Mouse (Mus musculus) MEL (cell line): ENCODE measurements at regions not wholly inside any gene's neighbourhood (a gene's known extent, or its start where the extent isn't known, plus 50 kb on each side); places are given as distances from the start of the nearest gene placed in this dataset.

Experiments
- DNase-seq: peaks from one replicate; pipeline ENCODE4 v3.0.0; 2011; ENCODE audit warnings: low read depth, low spot score
- H3K27ac ChIP-seq: 2 replicates; pipeline ENCODE4 v1.5.1; 2012; ENCODE audit warnings: low read depth, mild to moderate bottlenecking, control low read depth, low read length, moderate library complexity; ENCODE audit not compliant: control insufficient read depth
- H3K27me3 ChIP-seq, 2 experiments: fragments of 150-350 bp in 1 of 2; sonication (generic) in 1 of 2; 2 replicates each; pipeline ENCODE4 v1.6.1; 2012; ENCODE audit warnings: low read length in 2 of 2, mild to moderate bottlenecking in 2 of 2, improper control_type of control experiment in 1 of 2, moderate library complexity in 1 of 2; ENCODE audit not compliant: insufficient read depth in 2 of 2, control insufficient read depth in 1 of 2
- H3K36me3 ChIP-seq, 2 experiments: 2 replicates each; pipeline ENCODE4 v1.6.1; 2012 to 2014; ENCODE audit warnings: low read length in 2 of 2, improper control_type of control experiment in 1 of 2, inconsistent platforms in 1 of 2, mild to moderate bottlenecking in 1 of 2; ENCODE audit not compliant: insufficient read depth in 2 of 2, control insufficient read depth in 1 of 2
- H3K4me1 ChIP-seq, 2 experiments: fragments of 150-350 bp in 1 of 2; sonication (generic) in 1 of 2; 2 replicates each; pipeline ENCODE4 v1.6.1; 2012; ENCODE audit warnings: low read length in 2 of 2, improper control_type of control experiment in 1 of 2, mild to moderate bottlenecking in 1 of 2; ENCODE audit not compliant: insufficient read depth in 2 of 2, control insufficient read depth in 1 of 2
- H3K4me3 ChIP-seq, 2 experiments: fragments of 150-350 bp in 1 of 2; sonication (generic) in 1 of 2; 2 replicates each; pipeline ENCODE4 v1.5.1; 2012; ENCODE audit warnings: low read depth in 2 of 2, low read length in 2 of 2, mild to moderate bottlenecking in 2 of 2, moderate library complexity in 2 of 2, control low read depth in 1 of 2, improper control_type of control experiment in 1 of 2; ENCODE audit not compliant: control insufficient read depth in 1 of 2, insufficient read depth in 1 of 2
- H3K79me2 ChIP-seq: 2 replicates; pipeline ENCODE4 v1.6.1; 2012; ENCODE audit warnings: mild to moderate bottlenecking, low read length, moderate library complexity; ENCODE audit not compliant: control insufficient read depth, poor library complexity, insufficient read depth
- H3K9ac ChIP-seq: 2 replicates; pipeline ENCODE4 v1.6.1; 2012; ENCODE audit warnings: low read depth, mild to moderate bottlenecking, control low read depth, low read length, moderate library complexity; ENCODE audit not compliant: control insufficient read depth, poor library complexity, severe bottlenecking
- H3K9me3 ChIP-seq: fragments of 150-350 bp; sonication (generic); replicated peaks from 2 replicates; pipeline ENCODE4 v1.6.1; 2012; ENCODE audit warnings: mild to moderate bottlenecking, low read length, improper control_type of control experiment, moderate library complexity; ENCODE audit not compliant: insufficient read depth
- BHLHE40 ChIP-seq: IDR thresholded peaks from 2 replicates; pipeline ENCODE4 v1.6.1; 2012; ENCODE audit warnings: low read depth, mild to moderate bottlenecking, inconsistent platforms, low read length, improper control_type of control experiment, borderline replicate concordance
- CHD2 ChIP-seq: IDR thresholded peaks from 2 replicates; pipeline ENCODE4 v1.6.1; 2011; ENCODE audit warnings: low read length, improper control_type of control experiment
- CTCF ChIP-seq, 3 experiments: IDR thresholded peaks in 2 of 3; conservative IDR thresholded peaks in 1 of 3; 2 replicates each; pipeline ENCODE4 v1.5.1; 2011 to 2012; ENCODE audit warnings: low read length in 3 of 3, low read depth in 2 of 3, mild to moderate bottlenecking in 2 of 3, improper control_type of control experiment in 1 of 3, inconsistent platforms in 1 of 3, mixed read lengths in 1 of 3, moderate library complexity in 1 of 3; ENCODE audit not compliant: control insufficient read depth in 1 of 3, insufficient read depth in 1 of 3, poor library complexity in 1 of 3, severe bottlenecking in 1 of 3
- E2F4 ChIP-seq: IDR thresholded peaks from 2 replicates; pipeline ENCODE4 v1.6.1; 2011; ENCODE audit warnings: low read depth, low read length, improper control_type of control experiment, borderline replicate concordance
- ELF1 ChIP-seq: IDR thresholded peaks from 2 replicates; pipeline ENCODE4 v1.6.1; 2014; ENCODE audit warnings: low read depth, mild to moderate bottlenecking, inconsistent platforms, low read length, improper control_type of control experiment, moderate library complexity
- ETS1 ChIP-seq: IDR thresholded peaks from 2 replicates; pipeline ENCODE4 v1.6.1; 2012; ENCODE audit warnings: low read depth, mild to moderate bottlenecking, inconsistent platforms, low read length, improper control_type of control experiment, moderate library complexity
- GABPA ChIP-seq: IDR thresholded peaks from 2 replicates; pipeline ENCODE4 v1.6.1; 2012; ENCODE audit warnings: low read depth, mild to moderate bottlenecking, inconsistent platforms, low read length, improper control_type of control experiment, moderate library complexity
- HCFC1 ChIP-seq: IDR thresholded peaks from 2 replicates; pipeline ENCODE4 v1.6.1; 2012; ENCODE audit warnings: low read depth, mild to moderate bottlenecking, inconsistent platforms, low read length, improper control_type of control experiment, moderate library complexity
- JUND ChIP-seq: IDR thresholded peaks from 2 replicates; pipeline ENCODE4 v1.6.1; 2011; ENCODE audit warnings: low read depth, mild to moderate bottlenecking, improper control_type of control experiment, low read length
- KAT2A ChIP-seq: conservative IDR thresholded peaks from 2 replicates; pipeline ENCODE4 v1.6.1; 2012; ENCODE audit warnings: low read depth, low read length, improper control_type of control experiment, inconsistent platforms
- MAZ ChIP-seq: IDR thresholded peaks from 2 replicates; pipeline ENCODE4 v1.6.1; 2012; ENCODE audit warnings: low read depth, mild to moderate bottlenecking, inconsistent platforms, low read length, improper control_type of control experiment
- NELFE ChIP-seq: IDR thresholded peaks from 2 replicates; pipeline ENCODE4 v1.6.1; 2011; ENCODE audit warnings: low read depth, low read length, improper control_type of control experiment
- POLR2AphosphoS2 ChIP-seq: IDR thresholded peaks from 2 replicates; pipeline ENCODE4 v1.6.1; 2011; ENCODE audit warnings: low read length, improper control_type of control experiment
- SIN3A ChIP-seq: IDR thresholded peaks from 2 replicates; pipeline ENCODE4 v1.6.1; 2012; ENCODE audit warnings: low read length, improper control_type of control experiment, inconsistent platforms
- TBP ChIP-seq: IDR thresholded peaks from 2 replicates; pipeline ENCODE4 v1.8.0; 2011; ENCODE audit warnings: low read depth, low read length, improper control_type of control experiment
- TCF12 ChIP-seq: IDR thresholded peaks from 2 replicates; pipeline ENCODE4 v1.6.1; 2014; ENCODE audit warnings: low read depth, mild to moderate bottlenecking, inconsistent platforms, low read length, improper control_type of control experiment, moderate library complexity
- UBTF ChIP-seq: IDR thresholded peaks from 2 replicates; pipeline ENCODE4 v1.6.1; 2012; ENCODE audit warnings: low read depth, mild to moderate bottlenecking, inconsistent platforms, low read length, improper control_type of control experiment, moderate library complexity, borderline replicate concordance; ENCODE audit not compliant: insufficient read depth
- USF1 ChIP-seq: IDR thresholded peaks from 2 replicates; pipeline ENCODE4 v1.6.1; 2014; ENCODE audit warnings: low read depth, mild to moderate bottlenecking, inconsistent platforms, low read length, improper control_type of control experiment, moderate library complexity

DNA sequence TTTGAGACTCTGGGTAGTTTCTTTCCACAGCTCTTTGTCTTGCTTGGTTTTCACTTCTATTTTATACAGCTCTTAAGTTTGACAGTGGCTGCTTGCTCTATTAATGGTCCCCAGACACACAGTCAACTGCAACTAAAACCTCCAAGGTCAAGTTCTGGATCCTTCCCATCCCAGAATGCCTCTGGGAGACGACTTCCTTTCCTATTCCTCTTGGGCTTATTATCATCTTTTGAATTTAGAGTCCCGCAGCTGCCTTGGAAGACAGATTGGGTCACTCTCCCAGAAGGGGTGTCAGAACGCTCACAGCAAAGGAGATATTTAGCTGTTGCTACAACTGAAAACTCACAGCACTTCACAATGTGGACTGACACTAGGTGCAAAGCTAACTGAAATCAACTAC lies 75.3 kb upstream of the Jade1 start:
- Histone ChIP-seq H3K27ac (no peak overlapping the region), H3K9me3 (no peaks in the 10 kb centered on the region), H3K4me1 (peaks cover 7 to 18% of the 10 kb centered on the region in 2 experiments), H3K27me3 (no peaks in the 10 kb centered on the region), H3K79me2 (no peaks in the 10 kb centered on the region), H3K36me3 (peaks cover 0 to 16% of the 10 kb centered on the region in 2 experiments; a peak in 2 of 4 replicates), H3K9ac (no peak overlapping the region), H3K4me3 (no peak overlapping the region)
- no peak for DNase-seq
- TF ChIP-seq MAZ (no peak), SIN3A (no peak), TBP (no peak), ETS1 (no peak), NELFE (no peak), UBTF (no peak), CTCF (IDR thresholded peaks at IDR 0.05 in 2 of 3, conservative IDR thresholded peaks at IDR 0.05 in 1 of 3; ENCODE audit: control insufficient read depth in 1 of 3, insufficient read depth in 1 of 3, low read depth in 2 of 3, low read length in 3 of 3, poor library complexity in 1 of 3, severe bottlenecking in 1 of 3) (no peak), BHLHE40 (no peak), ELF1 (no peak), POLR2AphosphoS2 (no peak), E2F4 (no peak), TCF12 (no peak)

DNA sequence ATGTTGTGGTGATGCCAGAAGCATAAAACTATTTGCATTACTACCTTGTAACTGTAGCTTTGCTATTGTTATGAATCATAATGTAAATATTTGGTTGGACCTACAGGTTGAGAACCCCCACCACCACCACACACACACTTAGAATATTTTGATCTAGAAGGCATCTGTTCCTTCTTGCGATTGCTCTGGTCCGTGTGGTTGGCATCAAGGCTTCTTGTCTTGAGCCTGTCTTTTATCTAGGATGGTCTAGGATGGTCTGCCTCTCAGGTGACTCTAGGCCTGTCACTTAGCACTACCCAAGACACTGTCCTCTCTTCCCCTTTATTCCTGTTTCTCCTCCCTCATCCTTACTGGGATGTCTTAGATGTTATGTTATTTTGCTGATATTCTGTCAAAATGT lies 76.6 kb upstream of the Jade1 start:
- H3K4me1 ChIP-seq, result peaks cover 7 to 12% of the 10 kb centered on the region in 2 experiments
- no peak overlapping the region for H3K4me3 ChIP-seq
- H3K79me2 ChIP-seq, result no peaks in the 10 kb centered on the region
- no peak for TF ChIP-seq CTCF (IDR thresholded peaks at IDR 0.05 in 2 of 3, conservative IDR thresholded peaks at IDR 0.05 in 1 of 3; ENCODE audit: control insufficient read depth in 1 of 3, insufficient read depth in 1 of 3, low read depth in 2 of 3, low read length in 3 of 3, poor library complexity in 1 of 3, severe bottlenecking in 1 of 3)
- no peak for TF ChIP-seq USF1
- no peak for TF ChIP-seq HCFC1
- no peak for TF ChIP-seq TBP
- no peak for TF ChIP-seq CHD2
- TF ChIP-seq JUND, result no peak
- TF ChIP-seq KAT2A, result no peak
- TF ChIP-seq GABPA, result no peak
- no peak overlapping the region for H3K27ac ChIP-seq
- H3K27me3 ChIP-seq, result no peaks in the 10 kb centered on the region
- peaks cover 0 to 11% of the 10 kb centered on the region in 2 experiments; a peak in 2 of 4 replicates for H3K36me3 ChIP-seq
- no peak overlapping the region for H3K9ac ChIP-seq
- H3K9me3 ChIP-seq, result no peaks in the 10 kb centered on the region
- no peak for DNase-seq
